Mouse (Mus musculus) right cerebral cortex, postnatal 36 days (tissue): ENCODE measurements around the gene Dclre1b.
A peak's percentile ranks its signal among the peaks of the same experiment; 100 is the strongest.
"Not testable (repeated sequence)": the region's sequence is repeated elsewhere in the genome, so short reads cannot be mapped to it uniquely, and the experiment has no call there.

ENCODE experiments used
- DNase-seq, 2 experiments: peaks; one replicate each; pipeline ENCODE4 v3.0.0; 2022; ENCODE audit warnings: low spot score in 2 of 2, mixed read lengths in 1 of 2

Dclre1b gene

GRCm38 (mm10) chr3:103808891-103809798 is at the start of gene Dclre1b, which contains the start of the genes Ap4b1 and Gm43064:
Gene Dclre1b, minus strand, starts transcription at chr3:103809444.
Gene Ap4b1, plus strand, starts transcription at chr3:103809520.
Gene Gm43064, plus strand, starts transcription at chr3:103809573.
- DNase-seq = peak; percentile 83 to 86

GRCm38 (mm10) chr3:103857977-103858563 is 48.8 kb upstream of the Dclre1b start:
- no peak for DNase-seq

GRCm38 (mm10) chr3:103857036-103857805 is 48.0 kb upstream of the Dclre1b start:
- no peak for DNase-seq

- DNase-seq = no peak
Measured at GRCm38 (mm10) chr3:103853804-103854203, 44.6 kb upstream of the Dclre1b start.

- DNase-seq = no peak
Measured at GRCm38 (mm10) chr3:103852565-103853299, 43.5 kb upstream of the Dclre1b start.

- no peak for DNase-seq
Measured at GRCm38 (mm10) chr3:103851882-103852281, 42.6 kb upstream of the Dclre1b start.

GRCm38 (mm10) chr3:103851481-103851880 is 42.2 kb upstream of the Dclre1b start:
- no peak for DNase-seq

- no peak for DNase-seq
Measured at GRCm38 (mm10) chr3:103850644-103851363, 41.6 kb upstream of the Dclre1b start.

- not testable (repeated sequence) for DNase-seq
Measured at GRCm38 (mm10) chr3:103840946-103841345, 31.7 kb upstream of the Dclre1b start.

- not testable (repeated sequence) for DNase-seq
Measured at GRCm38 (mm10) chr3:103840195-103840594, 31.0 kb upstream of the Dclre1b start.

GRCm38 (mm10) chr3:103839711-103840110 is 30.5 kb upstream of the Dclre1b start:
- DNase-seq = no peak

GRCm38 (mm10) chr3:103836453-103836852 is 27.2 kb upstream of the Dclre1b start:
- DNase-seq = no peak

GRCm38 (mm10) chr3:103835951-103836310 is 26.7 kb upstream of the Dclre1b start:
- no peak for DNase-seq

- no peak for DNase-seq
Measured at GRCm38 (mm10) chr3:103835272-103835950, 26.2 kb upstream of the Dclre1b start.

- no peak for DNase-seq
Measured at GRCm38 (mm10) chr3:103834001-103834400, 24.8 kb upstream of the Dclre1b start.

- DNase-seq = no peak
Measured at GRCm38 (mm10) chr3:103832426-103832825, 23.2 kb upstream of the Dclre1b start, which contains the start of gene Bcl2l15. Gene Bcl2l15, plus strand, starts transcription at chr3:103832601.

GRCm38 (mm10) chr3:103831146-103831545 is 21.9 kb upstream of the Dclre1b start:
- no peak for DNase-seq

- DNase-seq = not testable (repeated sequence)
Measured at GRCm38 (mm10) chr3:103830681-103831080, 21.4 kb upstream of the Dclre1b start.

- no peak for DNase-seq
Measured at GRCm38 (mm10) chr3:103829036-103829435, 19.8 kb upstream of the Dclre1b start.

GRCm38 (mm10) chr3:103827548-103827947 is 18.3 kb upstream of the Dclre1b start:
- DNase-seq = no peak
